Mouse (Mus musculus) kidney, adult 9 months (tissue): Measurements from ENCODE around the gene Mical2.

Experiments used
- DNase-seq: peaks from one replicate; pipeline ENCODE4 v3.0.0; 2022

Gene Mical2

GRCm38 (mm10) chr7:112416730-112417513 lies 191.3 kb downstream of the Mical2 start:
- no peak for DNase-seq

- no peak for DNase-seq
Measured at GRCm38 (mm10) chr7:112417598-112417997, 191.9 kb downstream of the Mical2 start.

- DNase-seq, result no peak
Measured at GRCm38 (mm10) chr7:112423438-112423837, 197.8 kb downstream of the Mical2 start.

GRCm38 (mm10) chr7:112426811-112427210 lies 201.2 kb downstream of the Mical2 start:
- no peak for DNase-seq

GRCm38 (mm10) chr7:112427357-112428157 lies 201.9 kb downstream of the Mical2 start, which contains the start of gene Parva:
Gene Parva, plus strand, starts transcription at chr7:112427505.
- DNase-seq, result peak; percentile 78

- DNase-seq, result peak; percentile 95
Measured at GRCm38 (mm10) chr7:112428158-112428535, 202.5 kb downstream of the Mical2 start.

GRCm38 (mm10) chr7:112439846-112440245 lies 214.2 kb downstream of the Mical2 start:
- no peak for DNase-seq

- DNase-seq, result no peak
Measured at GRCm38 (mm10) chr7:112444152-112444984, 218.7 kb downstream of the Mical2 start.

- DNase-seq, result no peak
Measured at GRCm38 (mm10) chr7:112444985-112445367, 219.3 kb downstream of the Mical2 start.

- DNase-seq, result no peak
Measured at GRCm38 (mm10) chr7:112446498-112446897, 220.8 kb downstream of the Mical2 start.

- peak; percentile 89 for DNase-seq
Measured at GRCm38 (mm10) chr7:112449954-112450700, 224.5 kb downstream of the Mical2 start.

- DNase-seq, result no peak
Measured at GRCm38 (mm10) chr7:112452471-112452870, 226.8 kb downstream of the Mical2 start.

- DNase-seq, result no peak
Measured at GRCm38 (mm10) chr7:112453805-112454214, 228.2 kb downstream of the Mical2 start.

- DNase-seq, result no peak
Measured at GRCm38 (mm10) chr7:112454380-112454779, 228.7 kb downstream of the Mical2 start.

GRCm38 (mm10) chr7:112454951-112455350 lies 229.3 kb downstream of the Mical2 start:
- DNase-seq, result no peak

GRCm38 (mm10) chr7:112455566-112456110 lies 230.0 kb downstream of the Mical2 start:
- DNase-seq, result no peak

- DNase-seq, result no peak
Measured at GRCm38 (mm10) chr7:112457373-112457772, 231.7 kb downstream of the Mical2 start.

- no peak for DNase-seq
Measured at GRCm38 (mm10) chr7:112457920-112458319, 232.3 kb downstream of the Mical2 start.

GRCm38 (mm10) chr7:112458440-112458839 lies 232.8 kb downstream of the Mical2 start:
- DNase-seq, result peak; percentile 46
